ENCODE assay signal across 7 mouse cellular contexts in genomic region chr11:86356007-86356853, GRCm38 (mm10). TPM values are rescaled to one million over a fixed set of nuclear protein-coding genes. Genes with fewer than 3 reads are reported as not detected.
DNase-seq lines count a peak whose midpoint lies in the region; ATAC-seq and TF ChIP-seq lines count a peak whose summit lies in the region.

No protein-coding gene starts in this region.

- H3K4me3 ChIP-seq in C2C12 (ENCODE audit: insufficient read depth, poor library complexity, severe bottlenecking): peak overlapping the region; percentile 97
- H3K4me3 ChIP-seq in embryonic facial prominence, embryonic 15.5 days (replicated peaks): peak overlapping the region; percentile 92
- H3K4me3 ChIP-seq in hindbrain, postnatal 0 days (ENCODE audit: low read length): peak overlapping the region; percentile 99
- H3K4me3 ChIP-seq in midbrain, embryonic 14.5 days (replicated peaks; ENCODE audit: low read depth, low read length): peak overlapping the region; percentile 79

- no peak for TF ChIP-seq CTCF in C2C12 (IDR thresholded peaks at IDR 0.05; ENCODE audit: control insufficient read depth, insufficient read depth, insufficient read length)
- TF ChIP-seq CTCF in hindbrain, postnatal 0 days (IDR thresholded peaks at IDR 0.05; ENCODE audit: low read depth): no peak

- WGBS in embryonic facial prominence, embryonic 15.5 days: 2% methylated on average over 13 of the region's 13 CpGs
- 4% methylated on average over 13 of the region's 13 CpGs for WGBS in hindbrain, postnatal 0 days
- WGBS in midbrain, embryonic 14.5 days: 8% methylated on average over 13 of the region's 13 CpGs

- H3K9me3 ChIP-seq in embryonic facial prominence, embryonic 15.5 days (replicated peaks): no peaks in the 10 kb centered on the region
- H3K9me3 ChIP-seq in hindbrain, postnatal 0 days (ENCODE audit: low read length): no peaks in the 10 kb centered on the region
- H3K9me3 ChIP-seq in midbrain, embryonic 14.5 days (ENCODE audit: control insufficient read depth, low read length): no peaks in the 10 kb centered on the region

- H3ac ChIP-seq in C2C12 (ENCODE audit: control insufficient read depth, insufficient read length, low read depth): peak overlapping the region; percentile 60

- H3K9ac ChIP-seq in embryonic facial prominence, embryonic 15.5 days: peak overlapping the region; percentile 96
- H3K9ac ChIP-seq in hindbrain, postnatal 0 days (replicated peaks; ENCODE audit: low read length): peak overlapping the region; percentile 96
- H3K9ac ChIP-seq in midbrain, embryonic 14.5 days (replicated peaks; ENCODE audit: low read length): peak overlapping the region; percentile 94

- H3K27me3 ChIP-seq in C2C12 (ENCODE audit: control insufficient read depth, insufficient read depth, insufficient read length): no peaks in the 10 kb centered on the region
- no peaks in the 10 kb centered on the region for H3K27me3 ChIP-seq in embryonic facial prominence, embryonic 15.5 days
- H3K27me3 ChIP-seq in hindbrain, postnatal 0 days (ENCODE audit: insufficient read depth, low read length): no peaks in the 10 kb centered on the region
- no peaks in the 10 kb centered on the region for H3K27me3 ChIP-seq in midbrain, embryonic 14.5 days (ENCODE audit: control insufficient read depth, insufficient read depth, low read length)

- DNase-seq in 3T3-L1 (ENCODE audit: low read depth, low spot score): peak; percentile 72
- DNase-seq in hindbrain, postnatal 0 days (ENCODE audit: low spot score): peak; percentile 5
- peak; percentile 11 for DNase-seq in midbrain, embryonic 14.5 days
- no peak for DNase-seq in Muller cell, postnatal 12 days (ENCODE audit: inconsistent ontology term)
- no peak for DNase-seq in ovary, postnatal 36 days (ENCODE audit: low spot score)

- peaks cover 15% of the 10 kb centered on the region; the same call in 1 of the 2 replicates for H3K4me1 ChIP-seq in embryonic facial prominence, embryonic 15.5 days
- H3K4me1 ChIP-seq in hindbrain, postnatal 0 days (ENCODE audit: insufficient read depth, low read length): peaks cover 12% of the 10 kb centered on the region; the same call in 1 of the 2 replicates
- peaks cover 30% of the 10 kb centered on the region for H3K4me1 ChIP-seq in midbrain, embryonic 14.5 days (ENCODE audit: control insufficient read depth, insufficient read depth, low read length)

- H3K79me2 ChIP-seq in C2C12 (ENCODE audit: control insufficient read depth, insufficient read depth): peaks cover 70% of the 10 kb centered on the region

- peak overlapping the region; percentile 98 for H3K27ac ChIP-seq in embryonic facial prominence, embryonic 15.5 days (replicated peaks)
- no peak overlapping the region for H3K27ac ChIP-seq in hindbrain, postnatal 0 days
- no peak overlapping the region for H3K27ac ChIP-seq in midbrain, embryonic 14.5 days (replicated peaks; ENCODE audit: low read depth, low read length)

- peaks cover 61% of the 10 kb centered on the region for H3K79me3 ChIP-seq in C2C12 (ENCODE audit: low read depth)

- peak overlapping the region; percentile 65 for H3K4me2 ChIP-seq in embryonic facial prominence, embryonic 15.5 days (replicated peaks)
- peak overlapping the region; percentile 85 for H3K4me2 ChIP-seq in hindbrain, postnatal 0 days (ENCODE audit: low read depth, low read length)
- peak overlapping the region; percentile 86 for H3K4me2 ChIP-seq in midbrain, embryonic 14.5 days (ENCODE audit: low read length)

- H3K36me3 ChIP-seq in C2C12 (ENCODE audit: control insufficient read depth, insufficient read depth): peaks cover 27% of the 10 kb centered on the region
- H3K36me3 ChIP-seq in embryonic facial prominence, embryonic 15.5 days: 0 out of 2 replicates have a peak, but pooled peaks cover 4% of the 10 kb centered on the region
- H3K36me3 ChIP-seq in hindbrain, postnatal 0 days (ENCODE audit: insufficient read depth, low read length): no peaks in the 10 kb centered on the region
- peaks cover 20% of the 10 kb centered on the region; the same call in 1 of the 2 replicates for H3K36me3 ChIP-seq in midbrain, embryonic 14.5 days (ENCODE audit: control insufficient read depth, insufficient read depth, low read length)

- ATAC-seq in embryonic facial prominence, embryonic 15.5 days (ENCODE audit: insufficient number of reproducible peaks, low FRiP score, low TSS enrichment, low read depth): no peak
- ATAC-seq in hindbrain, postnatal 0 days: no peak
- ATAC-seq in midbrain, embryonic 14.5 days (ENCODE audit: low FRiP score, low TSS enrichment): no peak

TF ChIP-seq in C2C12, 6 proteins besides CTCF, POLR2A, EP300 and RAD21:
- TF ChIP-seq MYOG (IDR thresholded peaks at IDR 0.05; ENCODE audit: control insufficient read depth, extremely low read depth, insufficient read length): no peak
- TF ChIP-seq FOSL1 (IDR thresholded peaks at IDR 0.05; ENCODE audit: insufficient read depth, low read length, poor library complexity, severe bottlenecking): no peak
- TF ChIP-seq CEBPB (IDR thresholded peaks at IDR 0.05; ENCODE audit: low read depth): no peak
- TF ChIP-seq MYOD1 (IDR thresholded peaks at IDR 0.05; ENCODE audit: control insufficient read depth, insufficient read length, low read depth): no peak
- no peak for TF ChIP-seq MAX (IDR thresholded peaks at IDR 0.05)
TF ChIP-seq in C2C12: peak in this region for 0.

RNA-seq across cellular contexts. Expression of gene Med13, which starts 1.2 kb away (rescaled TPM):
- 5.5 TPM for polyA plus RNA-seq in C2C12 (2012; fragmentation: generic; extraction: Trizol)
- polyA plus RNA-seq in embryonic facial prominence, embryonic 15.5 days (2015; fragmentation: Nextera tagmentation; extraction: Ambion mirVana): 9.4 and 10.8 TPM in 2 replicates
- total RNA-seq in hindbrain, postnatal 0 days (2014; rRNA removed): 55.0 and 59.7 TPM in 2 replicates
- polyA plus RNA-seq in hindbrain, postnatal 0 days (2015; fragmentation: Nextera tagmentation; extraction: Ambion mirVana): 5.3 and 5.6 TPM in 2 replicates
- 15.1 and 15.2 TPM in 2 replicates for polyA plus RNA-seq in midbrain, embryonic 14.5 days (2014; fragmentation: Nextera tagmentation; extraction: Ambion mirVana)

Comparison
In these comparisons a context has a peak if more than half of its experiments do, and no peak if none do; other contexts are left out.
1. DNase-seq: peak in 3T3-L1 (single experiment), hindbrain, postnatal 0 days (single experiment) and midbrain, embryonic 14.5 days (single experiment); none in Muller cell, postnatal 12 days (single experiment) and ovary, postnatal 36 days (single experiment).
2. Peak in every context shown above with its lines, with median percentiles within 50 percentile points of each other: H3K4me3 ChIP-seq, H3K4me2 ChIP-seq and H3K9ac ChIP-seq.